Mouse (Mus musculus): ENCODE results near the gene Cox6b1. TPM values are rescaled to one million over a fixed set of nuclear protein-coding genes. Genes with fewer than 3 reads are reported as not detected.

Cox6b1 gene
- total RNA-seq (2022) = 1,000 to 10,000 TPM; 1,165 to 1,556 (median 1,355) TPM

GRCm38 (mm10) chr7:30625530-30626384 lies at the start of gene Cox6b1:
TSS of gene Cox6b1 (minus strand) at chr7:30626151.
- peak; percentile 70 to 81 for DNase-seq (ENCODE audit: low spot score in 2 of 2)

- no peak for DNase-seq (ENCODE audit: low spot score in 2 of 2)
These were observed 45.5 kb upstream of the Cox6b1 start, which contains the start of gene Pmis2 for GRCm38 (mm10) chr7:30671480-30671879. TSS of gene Pmis2 (minus strand) at chr7:30671605.

- no peak for DNase-seq (ENCODE audit: low spot score in 2 of 2)
These were observed 43.3 kb upstream of the Cox6b1 start for GRCm38 (mm10) chr7:30669229-30669628.

DNA sequence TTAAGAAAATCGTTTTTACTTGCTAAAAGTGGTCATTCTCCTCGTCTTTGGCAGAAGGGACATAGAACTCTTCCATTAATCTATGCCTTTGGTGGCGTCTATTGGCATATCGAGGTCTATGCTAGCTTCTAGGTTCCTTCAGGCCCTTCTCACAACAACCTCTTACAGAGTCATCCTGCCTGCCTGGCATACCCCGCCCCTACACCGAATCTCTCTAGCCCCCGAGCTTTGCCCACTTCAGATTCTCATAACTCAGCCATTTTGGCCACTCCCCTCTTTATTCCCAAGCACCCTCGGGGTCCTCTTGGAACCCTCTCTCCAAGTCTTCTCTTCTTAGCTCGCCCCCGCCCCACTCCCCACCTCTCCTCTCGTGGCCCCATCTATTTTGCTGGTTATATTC lies 39.4 kb upstream of the Cox6b1 start:
- DNase-seq (ENCODE audit: low spot score in 2 of 2) = no peak

GRCm38 (mm10) chr7:30664529-30665200 lies 38.7 kb upstream of the Cox6b1 start, which contains the start of gene Haus5:
TSS of gene Haus5 (minus strand) at chr7:30664994.
- peak; percentile 73 to 78 for DNase-seq (ENCODE audit: low spot score in 2 of 2)

GRCm38 (mm10) chr7:30649591-30650540 lies 23.9 kb upstream of the Cox6b1 start, which contains the start of gene Rbm42:
TSS of gene Rbm42 (minus strand) at chr7:30650317.
- DNase-seq (ENCODE audit: low spot score in 2 of 2) = peak; percentile 98

DNA sequence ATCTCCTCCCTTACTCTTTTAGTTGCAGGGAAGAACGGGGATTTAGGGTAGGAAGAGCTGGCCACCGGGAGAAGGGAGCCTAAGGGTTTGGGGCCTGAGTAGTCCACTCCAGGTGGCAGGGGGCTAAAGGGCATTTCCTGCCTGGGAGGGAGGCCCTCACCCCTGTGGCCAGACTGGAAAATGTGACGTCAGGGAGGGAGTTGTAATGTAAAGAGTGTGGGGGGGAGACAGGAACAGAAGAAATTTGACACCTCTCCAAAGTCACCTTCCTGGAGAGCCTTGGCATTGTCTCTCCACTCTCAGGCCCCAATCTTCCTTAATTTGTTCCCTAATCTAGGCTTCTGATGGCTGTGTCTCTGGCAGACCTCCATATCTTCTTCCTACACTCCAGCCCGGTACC lies 13.1 kb upstream of the Cox6b1 start:
- no peak for DNase-seq (ENCODE audit: low spot score in 2 of 2)

DNA sequence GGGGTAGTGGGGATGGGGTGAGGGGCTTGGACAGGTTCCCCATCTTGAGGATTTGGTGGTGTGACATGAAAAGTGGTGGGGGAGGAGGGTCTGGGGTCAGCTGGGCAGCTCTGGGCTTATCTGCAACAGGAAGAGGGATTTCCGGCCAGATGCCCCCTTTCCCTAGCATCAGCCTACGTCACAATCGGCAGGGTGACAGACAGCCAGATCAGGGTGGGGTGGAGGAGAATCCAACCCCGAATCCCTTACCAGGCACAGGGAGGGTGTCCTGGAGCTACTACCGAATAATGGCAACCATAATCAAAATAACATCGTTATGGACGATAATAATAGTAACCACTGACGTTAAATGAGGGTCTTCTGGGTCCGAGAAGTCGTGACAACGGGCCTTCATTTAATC lies 10.4 kb upstream of the Cox6b1 start:
- DNase-seq (ENCODE audit: low spot score in 2 of 2) = no peak

GRCm38 (mm10) chr7:30635752-30636151 lies 9.8 kb upstream of the Cox6b1 start, which contains the start of gene Etv2:
TSS of gene Etv2 (minus strand) at chr7:30635852.
- no peak for DNase-seq (ENCODE audit: low spot score in 2 of 2)

DNA sequence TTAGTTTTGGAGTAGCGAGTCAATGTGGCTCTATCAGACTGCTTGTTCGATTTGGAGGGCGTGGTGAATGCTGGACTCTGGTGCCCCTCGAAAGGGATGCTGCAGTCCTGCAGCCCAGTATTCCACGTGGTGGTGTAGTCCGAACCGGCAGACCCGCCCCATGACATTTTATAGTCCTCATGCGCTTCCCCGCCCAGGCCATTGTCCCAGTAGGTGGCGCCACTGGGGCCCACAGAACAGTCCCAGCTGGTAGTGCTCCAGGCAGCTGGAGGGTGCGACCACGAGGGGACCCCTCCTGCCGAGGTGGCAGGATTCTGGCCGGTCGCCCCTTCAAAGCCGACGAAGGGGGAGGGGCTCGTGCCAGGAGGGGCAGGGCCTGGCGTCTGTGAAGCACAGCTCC lies 8.7 kb upstream of the Cox6b1 start:
- DNase-seq (ENCODE audit: low spot score in 2 of 2) = peak; percentile 9 to 10

DNA sequence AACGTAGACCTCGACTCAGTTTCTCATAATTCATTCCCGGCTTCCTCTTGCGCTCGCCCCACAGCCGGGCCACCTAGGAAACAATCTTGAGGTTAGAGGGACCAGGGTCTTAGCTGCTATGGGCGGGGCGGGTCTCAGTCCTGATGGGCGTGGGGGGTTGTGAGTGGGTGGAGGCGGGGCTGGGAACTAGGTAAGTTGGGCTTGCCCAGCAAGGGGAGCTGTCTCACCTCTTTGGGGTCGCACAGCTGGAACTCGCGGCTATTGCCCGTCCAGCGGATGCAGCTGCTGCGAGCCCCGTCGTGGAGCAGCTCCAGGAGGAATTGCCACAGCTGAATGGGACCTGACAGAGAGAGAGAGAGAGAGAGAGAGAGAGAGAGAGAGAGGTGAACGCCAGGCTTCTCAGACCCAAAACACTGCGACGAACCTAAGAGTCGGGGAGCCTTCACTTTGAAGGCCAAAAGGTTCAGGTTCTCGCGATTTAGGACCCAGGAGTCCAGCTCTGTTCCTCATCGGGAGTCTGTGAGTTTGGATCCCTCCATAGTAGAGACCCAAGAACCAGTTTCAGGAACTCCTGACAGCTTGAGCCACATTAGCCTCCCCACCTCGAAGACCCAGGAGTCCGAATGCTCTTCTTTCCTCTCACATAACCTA lies 7.9 kb upstream of the Cox6b1 start:
- no peak for DNase-seq (ENCODE audit: low spot score in 2 of 2)

DNA sequence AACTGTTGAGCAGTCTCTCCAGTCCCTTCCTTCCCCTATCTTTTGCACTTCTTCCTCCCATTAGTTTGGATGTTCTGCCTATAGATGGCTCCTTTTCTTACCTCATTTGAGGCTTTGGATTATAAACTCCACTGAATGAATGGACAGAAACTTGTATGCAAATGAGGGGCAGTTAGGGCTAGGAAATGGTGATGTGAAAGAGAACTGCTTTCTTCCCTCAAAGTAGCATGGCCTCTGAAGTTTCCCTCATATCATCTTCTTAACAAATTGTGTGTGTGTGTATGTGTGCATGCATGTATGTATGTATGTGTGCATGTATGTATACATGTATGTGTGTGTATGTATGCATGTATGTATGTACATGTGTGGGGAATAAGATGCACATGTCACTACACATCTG lies 3.1 kb upstream of the Cox6b1 start:
- no peak for DNase-seq (ENCODE audit: low spot score in 2 of 2)

GRCm38 (mm10) chr7:30626647-30627046 lies 696 bp upstream of the Cox6b1 start:
- DNase-seq (ENCODE audit: low spot score in 2 of 2) = no peak

GRCm38 (mm10) chr7:30619202-30619601 lies 6.7 kb downstream of the Cox6b1 start:
- no peak for DNase-seq (ENCODE audit: low spot score in 2 of 2)

GRCm38 (mm10) chr7:30618658-30619057 lies 7.3 kb downstream of the Cox6b1 start:
- DNase-seq (ENCODE audit: low spot score in 2 of 2) = no peak

DNA sequence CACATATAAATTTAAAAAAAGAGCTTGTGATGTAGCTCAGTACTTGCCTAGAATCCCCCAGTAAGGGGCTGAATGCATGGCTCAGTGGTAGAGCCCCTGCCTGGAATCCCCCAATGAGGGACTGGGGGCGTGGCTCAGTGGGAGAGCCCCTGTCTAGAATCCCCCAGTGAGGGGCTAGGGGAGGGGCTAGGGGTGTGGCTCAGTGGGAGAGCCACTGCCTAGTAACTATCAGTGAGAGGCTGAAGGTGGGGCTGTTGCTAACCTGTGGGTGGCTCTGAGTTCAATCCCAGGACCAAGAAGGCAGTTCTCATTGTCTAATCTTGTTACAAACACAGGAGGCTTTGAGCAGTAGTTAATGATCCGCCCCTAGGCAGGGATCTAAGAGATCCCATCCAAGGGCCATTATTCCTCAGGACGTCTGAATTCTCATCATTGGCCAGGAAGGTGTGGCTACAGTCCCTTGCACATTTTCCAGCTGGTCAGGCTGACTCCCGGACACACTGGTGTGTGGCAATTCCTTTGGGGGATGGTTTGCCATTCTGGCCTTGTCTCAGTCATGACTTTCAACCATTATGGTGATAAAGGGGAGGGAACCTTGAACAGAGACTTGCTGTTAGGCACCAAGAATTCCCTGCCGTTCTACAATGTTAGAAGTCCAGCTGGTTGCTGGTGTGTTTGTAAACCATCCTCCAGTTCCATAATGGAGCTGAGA lies 10.7 kb downstream of the Cox6b1 start:
- DNase-seq (ENCODE audit: low spot score in 2 of 2) = no peak

- DNase-seq (ENCODE audit: low spot score in 2 of 2) = no peak
These were observed 11.5 kb downstream of the Cox6b1 start for GRCm38 (mm10) chr7:30614454-30614853.

- DNase-seq (ENCODE audit: low spot score in 2 of 2) = peak; percentile 27 to 33
These were observed 12.3 kb downstream of the Cox6b1 start for GRCm38 (mm10) chr7:30613529-30614112.

DNA sequence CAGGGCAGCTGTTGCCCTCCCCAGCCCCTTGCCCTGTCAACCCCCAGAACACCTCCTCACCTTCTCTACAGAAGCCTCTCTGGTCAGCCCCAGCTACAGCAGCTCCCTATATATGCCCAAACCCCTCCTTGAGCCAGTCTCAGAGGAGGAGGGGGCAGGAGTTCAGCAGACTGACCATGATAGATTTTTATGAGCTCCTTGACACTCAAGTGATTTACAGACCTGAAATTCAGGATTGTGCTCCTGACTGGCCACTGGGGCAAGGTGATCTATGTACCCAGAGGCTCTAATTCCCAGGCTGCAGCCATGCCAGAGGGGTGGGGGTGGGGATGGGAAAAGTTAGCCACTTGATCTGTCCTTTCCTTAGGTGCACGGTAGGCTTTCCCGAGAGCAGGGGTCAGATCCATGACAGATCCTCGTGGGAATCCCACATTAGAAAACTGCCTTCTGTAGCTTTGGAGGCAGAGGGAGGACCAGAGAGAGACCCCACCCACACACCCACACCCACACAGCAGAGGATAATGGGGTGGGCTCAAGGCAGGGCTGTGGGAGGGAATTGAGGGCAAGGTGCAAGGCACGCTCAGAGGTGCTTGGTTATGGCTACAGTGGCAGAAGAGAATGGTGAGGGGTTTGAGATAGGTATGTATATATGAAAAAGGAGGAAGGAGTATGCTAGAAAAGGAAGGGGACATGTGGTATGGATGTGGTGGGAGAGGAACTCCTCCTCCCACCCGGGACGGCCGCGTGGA lies 13.1 kb downstream of the Cox6b1 start, which contains the start of gene Upk1a:
TSS of gene Upk1a (minus strand) at position 194 of the 749 bp plus-strand sequence.
- DNase-seq (ENCODE audit: low spot score in 2 of 2) = no peak

All from gastrocnemius, adult 8-10 months (tissue).